Comparison of ENCODE assay signal across 14 mouse cellular contexts in the genomic region with DNA sequence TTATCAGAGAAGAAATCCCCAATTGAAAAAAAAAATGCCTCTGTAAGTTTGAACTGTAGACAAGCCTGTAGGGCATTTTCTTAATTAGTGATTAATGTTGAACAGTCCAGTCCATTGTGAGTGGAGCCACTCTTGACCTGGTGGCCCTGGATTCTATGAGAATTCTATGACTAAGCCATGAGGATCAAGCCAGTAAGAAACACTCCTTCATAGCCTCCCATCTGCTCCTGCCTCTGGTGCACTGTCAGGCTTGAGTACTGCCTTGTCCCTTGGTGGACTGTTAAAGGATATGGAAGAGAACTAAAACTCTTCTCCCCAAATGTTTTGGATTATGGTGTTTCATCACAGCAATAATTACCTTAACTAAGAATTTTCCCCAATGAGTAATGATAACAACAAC.
"Had no signal": no experiment of that assay in that cellular context is flagged by ENCODE, and none has a peak within 500 bp of the region (broad histone marks: within the 10 kb centered on the region; RNA-seq: fewer than 3 reads in every experiment).

No protein-coding gene starts in this region.

- DNase-seq: lung, adult 18-20 months; lung, embryonic 14.5 days; lung, postnatal 10 days; lung, postnatal 4 days; right cerebral cortex, postnatal 14 days; right cerebral cortex, postnatal 4 days; spleen, adult 18-20 months; thymus, adult 18-20 months; thymus, postnatal 14 days; thymus, postnatal 36 days had no signal

- H3K9me3 ChIP-seq: midbrain, embryonic 13.5 days; neural tube, embryonic 12.5 days had no signal

- H3K36me3 ChIP-seq: midbrain, embryonic 13.5 days; midbrain, embryonic 15.5 days; neural tube, embryonic 12.5 days had no signal

- ATAC-seq: midbrain, embryonic 13.5 days; midbrain, embryonic 15.5 days had no signal

- H3K27ac ChIP-seq: liver, embryonic 14.5 days; midbrain, embryonic 13.5 days; midbrain, embryonic 15.5 days; neural tube, embryonic 12.5 days had no signal

- H3K4me2 ChIP-seq: lung, embryonic 14.5 days; midbrain, embryonic 13.5 days; midbrain, embryonic 15.5 days; neural tube, embryonic 12.5 days had no signal

- H3K4me3 ChIP-seq: midbrain, embryonic 13.5 days; midbrain, embryonic 15.5 days; neural tube, embryonic 12.5 days had no signal

- H3K27me3 ChIP-seq: midbrain, embryonic 13.5 days; midbrain, embryonic 15.5 days; neural tube, embryonic 12.5 days had no signal

- H3K4me1 ChIP-seq: midbrain, embryonic 13.5 days; midbrain, embryonic 15.5 days; neural tube, embryonic 12.5 days had no signal

- H3K9ac ChIP-seq: liver, embryonic 14.5 days; lung, embryonic 14.5 days; midbrain, embryonic 13.5 days; midbrain, embryonic 15.5 days; neural tube, embryonic 12.5 days had no signal
